In the genomic region with DNA sequence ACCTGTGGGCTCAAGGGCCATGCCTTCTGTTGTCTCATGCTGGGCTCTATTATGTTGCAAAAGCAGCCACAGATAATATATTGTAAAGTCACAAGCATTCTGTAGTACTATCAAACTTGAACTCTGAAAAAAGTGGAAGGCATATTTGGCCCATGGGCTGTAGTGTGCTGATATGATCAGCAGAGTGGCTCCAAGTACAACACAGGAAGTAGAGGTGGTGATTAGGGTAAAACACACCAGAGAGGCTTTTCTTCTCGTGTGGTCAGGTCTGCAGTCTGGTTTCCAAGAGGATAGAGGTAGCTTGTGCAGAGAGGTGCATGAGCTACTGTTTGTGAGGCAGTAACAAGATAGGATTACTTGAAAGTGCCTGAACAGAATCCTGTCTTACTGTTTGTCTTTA, we compare ENCODE assay signal across 12 mouse cellular contexts.
"Had no signal": no experiment of that assay in that cellular context is flagged by ENCODE, and none has a peak within 500 bp of the region (broad histone marks: within the 10 kb centered on the region; RNA-seq: fewer than 3 reads in every experiment).

No protein-coding gene starts in this region.

- H3K36me3 ChIP-seq: liver, embryonic 13.5 days had no signal

- H3K4me2 ChIP-seq: liver, embryonic 13.5 days; midbrain, embryonic 11.5 days had no signal

- H3K27me3 ChIP-seq: liver, embryonic 13.5 days had no signal

- DNase-seq: kidney, adult 9 months; kidney, postnatal 14 days; layer of hippocampus, adult 9-11 months; liver, embryonic 13.5 days; lung, adult 2 months; lung, postnatal 36 days; midbrain, embryonic 14.5 days; thymus, adult 18-20 months; thymus, postnatal 36 days had no signal

- H3K9ac ChIP-seq: liver, embryonic 13.5 days had no signal

- H3K4me1 ChIP-seq: liver, embryonic 13.5 days had no signal

- H3K4me3 ChIP-seq: layer of hippocampus, adult 2 months; left cerebral cortex, adult 2 months; liver, embryonic 13.5 days had no signal

- H3K9me3 ChIP-seq: liver, embryonic 13.5 days had no signal

- H3K27ac ChIP-seq: layer of hippocampus, adult 2 months; left cerebral cortex, adult 2 months; liver, embryonic 13.5 days had no signal
